Mouse (Mus musculus) limb, embryonic 15.5 days (tissue): ENCODE results near the gene Greb1. TPM values are rescaled to one million over a fixed set of nuclear protein-coding genes. Genes with fewer than 3 reads are reported as not detected.
"Not testable (repeated sequence)": the region's sequence is repeated elsewhere in the genome, so short reads cannot be mapped to it uniquely, and the experiment has no call there.

Experiments used
- ATAC-seq: fragments of 200-750 bp; cut with Nextera tagmentation; 2 replicates; pipeline ENCODE4 v1.8.0; 2017; ENCODE audit warnings: low read depth, moderate TSS enrichment; ENCODE audit not compliant: insufficient number of reproducible peaks, low FRiP score, low TSS enrichment
- H3K27ac ChIP-seq: fragments of 300-500 bp; sonication (generic); 2 replicates; pipeline ENCODE4 v1.5.1; 2015; ENCODE audit warnings: moderate library complexity, mild to moderate bottlenecking, inconsistent platforms
- H3K27me3 ChIP-seq: fragments of 300-500 bp; sonication (generic); 2 replicates; pipeline ENCODE4 v1.6.1; 2015; ENCODE audit warnings: inconsistent platforms
- H3K36me3 ChIP-seq: fragments of 300-500 bp; sonication (generic); 2 replicates; pipeline ENCODE4 v1.6.1; 2015; ENCODE audit warnings: inconsistent platforms
- H3K4me1 ChIP-seq: fragments of 300-500 bp; sonication (generic); 2 replicates; pipeline ENCODE4 v1.6.1; 2015; ENCODE audit warnings: inconsistent platforms
- H3K4me2 ChIP-seq: fragments of 300-500 bp; sonication (generic); 2 replicates; pipeline ENCODE4 v1.6.1; 2015; ENCODE audit warnings: mild to moderate bottlenecking, inconsistent platforms
- H3K4me3 ChIP-seq: fragments of 300-500 bp; sonication (generic); 2 replicates; pipeline ENCODE4 v1.5.1; 2015; ENCODE audit warnings: mild to moderate bottlenecking, inconsistent platforms
- H3K9ac ChIP-seq: fragments of 300-500 bp; sonication (generic); 2 replicates; pipeline ENCODE4 v1.6.1; 2015; ENCODE audit warnings: inconsistent platforms
- H3K9me3 ChIP-seq: fragments of 300-500 bp; sonication (generic); 2 replicates; pipeline ENCODE4 v1.6.1; 2016; ENCODE audit warnings: inconsistent platforms
- WGBS: fragments of 180-500 bp; shearing (Covaris S2); methylation state at CpG from one replicate; pipeline ENCODE4 v1.1.7; 2015; 5-methylcytosine and 5-hydroxymethylcytosine counted together
- polyA plus RNA-seq: library from polyadenylated mRNA; unstranded; fragments of >200 nt; fragmentation: Nextera tagmentation; extraction: Ambion mirVana; gene quantifications from 2 replicates; pipeline ENCODE4 v1.2.1, GENCODE M21; 2015

Gene Greb1
- polyA plus RNA-seq, 1 experiment from 2014 or later, result 0.81 TPM

GRCm38 (mm10) chr12:16723601-16724000, 77.1 kb downstream of the Greb1 start:
- no peaks in the 10 kb centered on the region for H3K27me3 ChIP-seq
- ATAC-seq, result no peak
- WGBS, result 30% methylated on average over 3 of the region's 3 CpGs
- H3K27ac ChIP-seq, result no peak overlapping the region
- H3K36me3 ChIP-seq, result no peaks in the 10 kb centered on the region
- H3K4me3 ChIP-seq, result no peak overlapping the region
- no peaks in the 10 kb centered on the region for H3K9me3 ChIP-seq
- H3K4me1 ChIP-seq, result no peaks in the 10 kb centered on the region
- no peak overlapping the region for H3K9ac ChIP-seq
- H3K4me2 ChIP-seq, result no peak overlapping the region

GRCm38 (mm10) chr12:16718660-16719315, 81.9 kb downstream of the Greb1 start:
- Histone ChIP-seq H3K9me3 (no peaks in the 10 kb centered on the region), H3K27me3 (no peaks in the 10 kb centered on the region), H3K36me3 (no peaks in the 10 kb centered on the region), H3K4me3 (no peak overlapping the region), H3K27ac (no peak overlapping the region), H3K4me2 (no peak overlapping the region), H3K4me1 (no peaks in the 10 kb centered on the region), H3K9ac (no peak overlapping the region)
- 45% methylated on average over 8 of the region's 8 CpGs for WGBS
- ATAC-seq, result no peak

DNA sequence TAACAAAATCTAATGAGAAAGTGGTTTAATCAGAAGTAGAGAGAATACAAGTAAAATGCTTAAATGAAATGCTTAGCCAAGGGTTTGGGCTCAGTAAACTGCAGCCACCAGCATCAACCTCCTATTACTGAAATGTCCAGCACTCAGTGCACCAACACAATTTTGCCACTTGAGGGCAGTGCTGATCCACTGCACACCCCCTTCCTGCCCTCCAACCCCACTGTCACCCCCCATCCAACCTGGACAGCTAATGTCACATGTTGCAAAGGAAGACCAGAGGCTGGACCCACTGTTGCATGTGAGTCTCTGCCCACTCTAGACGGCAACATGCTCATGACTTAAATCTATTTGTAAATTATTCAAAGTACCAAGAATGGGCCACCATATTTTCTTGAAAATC, 83.0 kb downstream of the Greb1 start:
- Histone ChIP-seq H3K27me3 (no peaks in the 10 kb centered on the region), H3K4me2 (no peak overlapping the region), H3K9ac (no peak overlapping the region), H3K4me3 (no peak overlapping the region), H3K27ac (no peak overlapping the region), H3K4me1 (no peaks in the 10 kb centered on the region), H3K36me3 (no peaks in the 10 kb centered on the region), H3K9me3 (no peaks in the 10 kb centered on the region)
- WGBS, result 64% methylated on average over 1 of the region's 1 CpGs
- ATAC-seq, result no peak

- Histone ChIP-seq H3K36me3 (no peaks in the 10 kb centered on the region), H3K4me3 (no peak overlapping the region)
Observed at GRCm38 (mm10) chr12:16714616-16715015, 86.1 kb downstream of the Greb1 start.

GRCm38 (mm10) chr12:16698691-16699090, 102.0 kb downstream of the Greb1 start:
- H3K36me3 ChIP-seq, result no peaks in the 10 kb centered on the region
- no peaks in the 10 kb centered on the region for H3K27me3 ChIP-seq
- H3K9me3 ChIP-seq, result no peaks in the 10 kb centered on the region
- 83% methylated on average over 1 of the region's 1 CpGs for WGBS
- no peak overlapping the region for H3K27ac ChIP-seq
- no peaks in the 10 kb centered on the region for H3K4me1 ChIP-seq
- H3K4me3 ChIP-seq, result no peak overlapping the region
- ATAC-seq, result no peak
- H3K9ac ChIP-seq, result no peak overlapping the region
- H3K4me2 ChIP-seq, result no peak overlapping the region

More at GRCm38 (mm10) chr12:16714616-16715015, 86.1 kb downstream of the Greb1 start:
- H3K27ac ChIP-seq, result no peak overlapping the region
- H3K4me2 ChIP-seq, result no peak overlapping the region
- H3K4me1 ChIP-seq, result no peaks in the 10 kb centered on the region
- H3K9me3 ChIP-seq, result no peaks in the 10 kb centered on the region
- WGBS, result 86% methylated on average over 10 of the region's 10 CpGs
- no peaks in the 10 kb centered on the region for H3K27me3 ChIP-seq
- ATAC-seq, result no peak
- no peak overlapping the region for H3K9ac ChIP-seq

- Histone ChIP-seq H3K4me3 (no peak overlapping the region), H3K9me3 (no peaks in the 10 kb centered on the region), H3K9ac (no peak overlapping the region), H3K27ac (no peak overlapping the region), H3K36me3 (no peaks in the 10 kb centered on the region), H3K27me3 (no peaks in the 10 kb centered on the region), H3K4me2 (no peak overlapping the region), H3K4me1 (no peaks in the 10 kb centered on the region)
- ATAC-seq, result no peak
- 90% methylated on average over 13 of the region's 13 CpGs for WGBS
Observed at GRCm38 (mm10) chr12:16696146-16696545, 104.5 kb downstream of the Greb1 start.

DNA sequence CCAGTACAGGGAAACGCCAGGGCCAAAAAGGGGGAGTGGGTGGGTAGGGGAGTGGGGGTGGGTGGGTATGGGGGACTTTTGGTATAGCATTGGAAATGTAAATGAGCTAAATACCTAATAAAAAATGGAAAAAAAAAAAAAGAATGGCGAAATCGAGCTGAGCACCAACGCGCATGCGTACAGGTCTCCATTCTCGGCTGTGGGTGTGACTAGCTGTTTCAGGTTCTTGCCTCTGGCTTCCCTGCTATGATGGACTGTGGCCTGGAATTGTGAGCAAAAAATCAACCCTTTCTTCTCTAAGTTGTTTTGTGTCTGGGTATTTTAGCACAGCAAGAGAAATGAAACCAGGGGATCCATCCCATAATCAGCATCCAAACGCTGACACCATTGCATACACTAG, 105.4 kb downstream of the Greb1 start:
- H3K27me3 ChIP-seq, H3K27ac ChIP-seq, H3K9ac ChIP-seq, H3K36me3 ChIP-seq, H3K4me3 ChIP-seq, ATAC-seq, H3K9me3 ChIP-seq, H3K4me1 ChIP-seq, H3K4me2 ChIP-seq: not testable (repeated sequence)
- WGBS, result 87% methylated on average over 8 of the region's 8 CpGs

GRCm38 (mm10) chr12:16694783-16695182, 105.9 kb downstream of the Greb1 start:
- 54% methylated on average over 5 of the region's 5 CpGs for WGBS
- Histone ChIP-seq H3K27ac (no peak overlapping the region), H3K4me3 (no peak overlapping the region), H3K9ac (no peak overlapping the region), H3K9me3 (no peaks in the 10 kb centered on the region), H3K4me2 (no peak overlapping the region), H3K36me3 (no peaks in the 10 kb centered on the region), H3K27me3 (no peaks in the 10 kb centered on the region), H3K4me1 (no peaks in the 10 kb centered on the region)
- ATAC-seq, result no peak

- Histone ChIP-seq H3K9ac (no peak overlapping the region), H3K4me2 (no peak overlapping the region), H3K9me3 (no peaks in the 10 kb centered on the region), H3K36me3 (no peaks in the 10 kb centered on the region), H3K4me3 (no peak overlapping the region), H3K27ac (no peak overlapping the region), H3K27me3 (no peaks in the 10 kb centered on the region), H3K4me1 (no peaks in the 10 kb centered on the region)
- 88% methylated on average over 9 of the region's 9 CpGs for WGBS
- ATAC-seq, result no peak
Observed at GRCm38 (mm10) chr12:16690631-16691030, 110.1 kb downstream of the Greb1 start.

- Histone ChIP-seq H3K27ac (no peak overlapping the region), H3K4me2 (no peak overlapping the region), H3K9ac (no peak overlapping the region), H3K27me3 (no peaks in the 10 kb centered on the region), H3K9me3 (no peaks in the 10 kb centered on the region), H3K4me1 (no peaks in the 10 kb centered on the region), H3K36me3 (no peaks in the 10 kb centered on the region), H3K4me3 (no peak overlapping the region)
- no peak for ATAC-seq
- WGBS, result 90% methylated on average over 10 of the region's 10 CpGs
Observed at GRCm38 (mm10) chr12:16672246-16672645, 128.4 kb downstream of the Greb1 start.

DNA sequence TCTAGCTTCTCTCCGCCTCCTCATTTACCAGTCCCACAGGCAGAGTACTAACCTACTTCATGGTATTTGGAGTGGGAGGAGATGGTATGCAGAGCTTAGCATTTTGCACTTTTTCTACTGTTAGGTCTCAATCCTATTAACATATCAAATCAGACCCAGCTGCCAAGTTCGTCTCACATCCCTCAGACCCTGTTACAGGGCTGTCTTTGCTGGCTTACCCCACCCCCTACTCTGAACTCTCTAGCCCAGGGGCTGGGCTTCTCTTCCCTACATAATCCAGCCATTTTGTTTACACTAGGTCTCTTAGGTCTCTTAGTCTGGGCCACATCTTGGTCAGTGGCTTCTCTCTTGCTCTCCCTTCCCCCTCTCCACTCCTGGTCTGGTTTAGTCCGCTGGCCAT, 131.5 kb downstream of the Greb1 start:
- no peaks in the 10 kb centered on the region for H3K36me3 ChIP-seq
- no peak overlapping the region for H3K4me2 ChIP-seq
- no peak overlapping the region for H3K4me3 ChIP-seq
- no peak overlapping the region for H3K9ac ChIP-seq
- ATAC-seq, result no peak
- no peak overlapping the region for H3K27ac ChIP-seq
- 64% methylated on average over 3 of the region's 3 CpGs for WGBS
- no peaks in the 10 kb centered on the region for H3K4me1 ChIP-seq
- H3K27me3 ChIP-seq, result no peaks in the 10 kb centered on the region
- no peaks in the 10 kb centered on the region for H3K9me3 ChIP-seq

- Histone ChIP-seq H3K27ac (no peak overlapping the region), H3K4me3 (no peak overlapping the region), H3K36me3 (no peaks in the 10 kb centered on the region), H3K4me2 (no peak overlapping the region), H3K9ac (no peak overlapping the region), H3K9me3 (no peaks in the 10 kb centered on the region), H3K4me1 (no peaks in the 10 kb centered on the region), H3K27me3 (no peaks in the 10 kb centered on the region)
- ATAC-seq, result no peak
- 10% methylated on average over 2 of the region's 2 CpGs for WGBS
Observed at GRCm38 (mm10) chr12:16665022-16665421, 135.7 kb downstream of the Greb1 start.
